Comparison of ENCODE assay signal across 12 mouse cellular contexts in genomic region chr5:119804301-119805039, GRCm38 (mm10). TPM values are rescaled to one million over a fixed set of nuclear protein-coding genes. Genes with fewer than 3 reads are reported as not detected.
A peak's percentile ranks its signal among the peaks of the same experiment; 100 is the strongest.
DNase-seq lines count a peak whose midpoint lies in the region; ATAC-seq and TF ChIP-seq lines count a peak whose summit lies in the region.
"Had no signal": no experiment of that assay in that cellular context is flagged by ENCODE, and none has a peak within 500 bp of the region (broad histone marks: within the 10 kb centered on the region; RNA-seq: fewer than 3 reads in every experiment).

No protein-coding gene starts in this region.

- peak; percentile 55 for DNase-seq in hindbrain, embryonic 11.5 days (ENCODE audit: low spot score)
- peak; percentile 22 for DNase-seq in Muller cell, postnatal 12 days (ENCODE audit: inconsistent ontology term)
- no peak for DNase-seq in heart, postnatal 0 days (ENCODE audit: low spot score)
- no peak for DNase-seq in natural killer cell, adult 2 months (ENCODE audit: low spot score in 2 of 2)
- DNase-seq: gastrocnemius, postnatal 36 days; right cerebral cortex, postnatal 14 days had no signal

- TF ChIP-seq EP300 in heart, postnatal 0 days (IDR thresholded peaks at IDR 0.05; ENCODE audit: low read depth) = no peak

- no peak for ATAC-seq in hindbrain, embryonic 11.5 days (ENCODE audit: low FRiP score)
- ATAC-seq in hindbrain, embryonic 16.5 days = no peak
- ATAC-seq in heart, postnatal 0 days (ENCODE audit: insufficient read depth, low read depth) = no peak
- no peak for ATAC-seq in frontal cortex, adult (ENCODE audit: low TSS enrichment)
- ATAC-seq: forebrain, embryonic 15.5 days; intestine, embryonic 16.5 days had no signal

- under 1% methylated on average over 35 of the region's 35 CpGs for WGBS in hindbrain, embryonic 11.5 days
- WGBS in hindbrain, embryonic 16.5 days = under 1% methylated on average over 35 of the region's 35 CpGs
- WGBS in heart, postnatal 0 days = 3% methylated on average over 35 of the region's 35 CpGs

- H3K27ac ChIP-seq in hindbrain, embryonic 11.5 days (ENCODE audit: low read depth, low read length) = no peak overlapping the region
- H3K27ac ChIP-seq in hindbrain, embryonic 16.5 days (ENCODE audit: low read depth, low read length) = no peak overlapping the region
- peak overlapping the region; percentile 22; the same call in 1 of the 2 replicates for H3K27ac ChIP-seq in heart, postnatal 0 days (ENCODE audit: low read depth)
- H3K27ac ChIP-seq: forebrain, embryonic 15.5 days; neural tube, embryonic 13.5 days had no signal

- no peaks in the 10 kb centered on the region for H3K9me3 ChIP-seq in hindbrain, embryonic 11.5 days (ENCODE audit: control insufficient read depth, low read length)
- peaks cover 4% of the 10 kb centered on the region; the same call in 1 of the 2 replicates for H3K9me3 ChIP-seq in hindbrain, embryonic 16.5 days (ENCODE audit: control insufficient read depth, low read length)
- H3K9me3 ChIP-seq in E14TG2a.4 (ENCODE audit: low read length) = peaks cover 4% of the 10 kb centered on the region; the same call in 1 of the 2 replicates
- no peaks in the 10 kb centered on the region for H3K9me3 ChIP-seq in heart, postnatal 0 days (replicated peaks; ENCODE audit: control insufficient read depth, low read length)
- H3K9me3 ChIP-seq: forebrain, embryonic 15.5 days had no signal

- H3K9ac ChIP-seq in hindbrain, embryonic 11.5 days (ENCODE audit: low read depth, low read length) = no peak overlapping the region
- no peak overlapping the region for H3K9ac ChIP-seq in hindbrain, embryonic 16.5 days (ENCODE audit: low read depth, low read length)
- peak overlapping the region; percentile 56 for H3K9ac ChIP-seq in heart, postnatal 0 days (replicated peaks; ENCODE audit: low read depth, low read length)
- H3K9ac ChIP-seq: forebrain, embryonic 15.5 days; neural tube, embryonic 13.5 days had no signal

- H3K4me3 ChIP-seq in hindbrain, embryonic 11.5 days (ENCODE audit: low read depth, low read length) = no peak overlapping the region
- H3K4me3 ChIP-seq in hindbrain, embryonic 16.5 days (ENCODE audit: low read length) = no peak overlapping the region
- 0 out of 2 replicates have a peak overlapping the region, but pooled peaks have one; percentile 10 for H3K4me3 ChIP-seq in E14TG2a.4 (replicated peaks; ENCODE audit: low read length)
- H3K4me3 ChIP-seq in heart, postnatal 0 days (ENCODE audit: low read depth, low read length) = peak overlapping the region; percentile 51
- H3K4me3 ChIP-seq: forebrain, embryonic 15.5 days; neural tube, embryonic 13.5 days had no signal

- H3K36me3 ChIP-seq in hindbrain, embryonic 11.5 days (ENCODE audit: control insufficient read depth, insufficient read depth, low read length) = no peaks in the 10 kb centered on the region
- H3K36me3 ChIP-seq in hindbrain, embryonic 16.5 days (ENCODE audit: control insufficient read depth, insufficient read depth, low read length) = no peaks in the 10 kb centered on the region
- no peaks in the 10 kb centered on the region for H3K36me3 ChIP-seq in E14TG2a.4 (ENCODE audit: insufficient read depth, low read length)
- no peaks in the 10 kb centered on the region for H3K36me3 ChIP-seq in heart, postnatal 0 days (replicated peaks; ENCODE audit: control insufficient read depth, insufficient read depth, low read length)
- H3K36me3 ChIP-seq: forebrain, embryonic 15.5 days; neural tube, embryonic 13.5 days had no signal

- TF ChIP-seq CTCF in E14TG2a.4 (conservative IDR thresholded peaks at IDR 0.05; ENCODE audit: low read length) = no peak
- no peak for TF ChIP-seq CTCF in heart, postnatal 0 days (IDR thresholded peaks at IDR 0.05; ENCODE audit: low read depth)

- peaks cover 100% of the 10 kb centered on the region for H3K27me3 ChIP-seq in hindbrain, embryonic 11.5 days (ENCODE audit: control insufficient read depth, insufficient read depth, low read length)
- peaks cover 92% of the 10 kb centered on the region for H3K27me3 ChIP-seq in hindbrain, embryonic 16.5 days (replicated peaks; ENCODE audit: control insufficient read depth, insufficient read depth, low read length)
- H3K27me3 ChIP-seq in E14TG2a.4 (ENCODE audit: insufficient read depth, low read length) = peaks cover 100% of the 10 kb centered on the region
- H3K27me3 ChIP-seq in heart, postnatal 0 days (ENCODE audit: control insufficient read depth, insufficient read depth, low read length) = peaks cover 91% of the 10 kb centered on the region

- no peak overlapping the region for H3K4me2 ChIP-seq in hindbrain, embryonic 11.5 days (replicated peaks; ENCODE audit: low read depth, low read length)
- no peak overlapping the region for H3K4me2 ChIP-seq in hindbrain, embryonic 16.5 days (ENCODE audit: low read length)
- H3K4me2 ChIP-seq in heart, postnatal 0 days (ENCODE audit: low read depth, low read length) = peak overlapping the region; percentile 75
- H3K4me2 ChIP-seq: forebrain, embryonic 15.5 days; neural tube, embryonic 13.5 days had no signal

- no peaks in the 10 kb centered on the region for H3K4me1 ChIP-seq in hindbrain, embryonic 11.5 days (replicated peaks; ENCODE audit: control insufficient read depth, insufficient read depth, low read length)
- H3K4me1 ChIP-seq in hindbrain, embryonic 16.5 days (ENCODE audit: control insufficient read depth, insufficient read depth, low read depth, low read length) = no peaks in the 10 kb centered on the region
- peaks cover 39% of the 10 kb centered on the region for H3K4me1 ChIP-seq in E14TG2a.4 (replicated peaks; ENCODE audit: low read depth, low read length)
- 0 out of 2 replicates have a peak, but pooled peaks cover 4% of the 10 kb centered on the region for H3K4me1 ChIP-seq in heart, postnatal 0 days (ENCODE audit: control insufficient read depth, insufficient read depth)
- H3K4me1 ChIP-seq: neural tube, embryonic 13.5 days had no signal

RNA-seq across cellular contexts. Expression of gene Tbx5, which starts 28.0 kb away (rescaled TPM):
- not detected in 2 replicates for polyA plus RNA-seq in hindbrain, embryonic 11.5 days (2014; fragmentation: Nextera tagmentation; extraction: Ambion mirVana)
- polyA plus RNA-seq in hindbrain, embryonic 16.5 days (2015; fragmentation: Nextera tagmentation; extraction: Ambion mirVana) = 0.05 and 0.11 TPM in 2 replicates
- total RNA-seq in heart, postnatal 0 days (2014; rRNA removed; ENCODE audit: low replicate concordance) = 17.3 and 22.8 TPM in 2 replicates
- 29.2 and 31.1 TPM in 2 replicates for polyA plus RNA-seq in heart, postnatal 0 days (2015; fragmentation: Nextera tagmentation; extraction: Ambion mirVana)
- total RNA-seq: gastrocnemius, postnatal 36 days had no signal
- polyA plus RNA-seq: forebrain, embryonic 15.5 days; intestine, embryonic 16.5 days had no signal

Comparison
In these comparisons a context has a peak if more than half of its experiments do, and no peak if none do; other contexts are left out.
1. DNase-seq: peak in hindbrain, embryonic 11.5 days (single experiment) and Muller cell, postnatal 12 days (single experiment); none in heart, postnatal 0 days (single experiment) and natural killer cell, adult 2 months (0 of 2).
2. H3K4me3 ChIP-seq: peak in E14TG2a.4 (single experiment) and heart, postnatal 0 days (single experiment); none in hindbrain, embryonic 11.5 days (single experiment) and hindbrain, embryonic 16.5 days (single experiment).
3. RNA of gene Tbx5, which starts 28.0 kb away (polyA plus RNA-seq): 29.2 to 31.1 TPM in heart, postnatal 0 days; 0.05 to 0.11 TPM in hindbrain, embryonic 16.5 days and not detected in hindbrain, embryonic 11.5 days; every median in the first group is over 10 times any median in the second.